In genomic region chr4:55823583-55823982, GRCm38 (mm10) we compare ENCODE assay signal across 20 mouse cellular contexts.
DNase-seq lines count a peak whose midpoint lies in the region; ATAC-seq and TF ChIP-seq lines count a peak whose summit lies in the region.
"Had no signal": no experiment of that assay in that cellular context is flagged by ENCODE, and none has a peak within 500 bp of the region (broad histone marks: within the 10 kb centered on the region; RNA-seq: fewer than 3 reads in every experiment).

No protein-coding gene starts in this region.

- H3K79me2 ChIP-seq in CH12.LX (replicated peaks; ENCODE audit: control insufficient read depth, extremely low read depth, insufficient read depth, poor library complexity, severe bottlenecking) (no peaks in the 10 kb centered on the region), macrophage (ENCODE audit: inconsistent target) (no peaks in the 10 kb centered on the region)

- H3K4me2 ChIP-seq in CH12.LX (ENCODE audit: insufficient read depth, low read depth, poor library complexity, severe bottlenecking): peak overlapping the region; percentile 42
- no peak overlapping the region for H3K4me2 ChIP-seq in hindbrain, embryonic 12.5 days (replicated peaks)
- H3K4me2 ChIP-seq: heart, embryonic 13.5 days; hindbrain, embryonic 15.5 days had no signal

- H3K9ac ChIP-seq in CH12.LX (ENCODE audit: insufficient read depth, low read depth): no peak overlapping the region
- H3K9ac ChIP-seq in hindbrain, embryonic 12.5 days: no peak overlapping the region
- H3K9ac ChIP-seq: forebrain, postnatal 0 days; heart, embryonic 13.5 days; hindbrain, embryonic 15.5 days had no signal

- no peak for TF ChIP-seq RAD21 in CH12.LX (IDR thresholded peaks at IDR 0.05; ENCODE audit: low read depth, low read length)

- H3K9me3 ChIP-seq in CH12.LX (replicated peaks; ENCODE audit: low read length): no peaks in the 10 kb centered on the region
- H3K9me3 ChIP-seq in hindbrain, embryonic 12.5 days (replicated peaks): no peaks in the 10 kb centered on the region
- H3K9me3 ChIP-seq: heart, embryonic 10.5 days; heart, embryonic 13.5 days; hindbrain, embryonic 15.5 days had no signal

- H3K27me3 ChIP-seq in CH12.LX (replicated peaks): no peaks in the 10 kb centered on the region
- no peaks in the 10 kb centered on the region for H3K27me3 ChIP-seq in hindbrain, embryonic 12.5 days
- H3K27me3 ChIP-seq: heart, embryonic 13.5 days; hindbrain, embryonic 15.5 days had no signal

- no peak for DNase-seq in CH12.LX (ENCODE audit: extremely low read depth)
- no peak for DNase-seq in right cerebral cortex, adult 2 months (ENCODE audit: low spot score in 2 of 2)
- DNase-seq: adrenal gland, adult 2 months; cerebellum, adult 11 months; cerebellum, adult 2 months; cerebellum, postnatal 10 days; cerebellum, postnatal 36 days; forebrain, postnatal 0 days; heart, postnatal 4 days had no signal

- no peak for TF ChIP-seq EP300 in CH12.LX (IDR thresholded peaks at IDR 0.05; ENCODE audit: low read length)

- H3K36me3 ChIP-seq in CH12.LX (replicated peaks in 1 of 2; ENCODE audit: control insufficient read depth in 1 of 2, insufficient read depth in 1 of 2, low read length in 1 of 2) (no peaks in the 10 kb centered on the region), macrophage (ENCODE audit: inconsistent target) (no peaks in the 10 kb centered on the region)
- H3K36me3 ChIP-seq in hindbrain, embryonic 12.5 days: no peaks in the 10 kb centered on the region
- H3K36me3 ChIP-seq: G1E; heart, embryonic 10.5 days; heart, embryonic 13.5 days; hindbrain, embryonic 15.5 days had no signal

- no peak overlapping the region for H3K27ac ChIP-seq in CH12.LX (ENCODE audit: insufficient read depth, low read depth)
- H3K27ac ChIP-seq in bone marrow macrophage, adult 2 months (ENCODE audit: insufficient read depth, low read depth, low read length): peak overlapping the region; percentile 65
- H3K27ac ChIP-seq in macrophage: peak overlapping the region; percentile 34
- no peak overlapping the region for H3K27ac ChIP-seq in hindbrain, embryonic 12.5 days
- H3K27ac ChIP-seq: heart, adult 2 months; heart, embryonic 10.5 days; heart, embryonic 13.5 days; hindbrain, embryonic 15.5 days had no signal

- in situ Hi-C loops in CH12.LX (cut with MboI; ENCODE audit: low pct_ligation_motif_present, low pct_unique_long_range_greater_than_20kb, low sequenced_read_pairs): loop anchor here (10.0 kb wide), 1 partner anchor 289 kb away; the partner anchor contains the start of gene Klf4

- ATAC-seq in erythroid progenitor cell, adult 5-6 weeks (replicated peaks; ENCODE audit: low FRiP score, poor library complexity, severe bottlenecking): no peak
- no peak for ATAC-seq in hindbrain, embryonic 12.5 days (ENCODE audit: low FRiP score)
- ATAC-seq: forebrain, embryonic 14.5 days; forebrain, postnatal 0 days; intestine, postnatal 0 days had no signal

- WGBS in macrophage (ENCODE audit: missing documents): 0% methylated on average over 1 of the region's 1 CpGs
- 83% methylated on average over 1 of the region's 1 CpGs for WGBS in hindbrain, embryonic 12.5 days

- no peak overlapping the region for H3K4me3 ChIP-seq in CH12.LX (replicated peaks in 1 of 3; ENCODE audit: low read depth in 2 of 3, low read length in 2 of 3, poor library complexity in 1 of 3)
- H3K4me3 ChIP-seq in bone marrow macrophage, adult 2 months (ENCODE audit: insufficient read depth, low read length): no peak overlapping the region
- H3K4me3 ChIP-seq in macrophage (ENCODE audit: inconsistent target): no peak overlapping the region
- H3K4me3 ChIP-seq in hindbrain, embryonic 12.5 days: no peak overlapping the region
- H3K4me3 ChIP-seq: heart, adult 2 months; heart, embryonic 10.5 days; heart, embryonic 13.5 days; hindbrain, embryonic 15.5 days had no signal

- no peak for TF ChIP-seq CTCF in CH12.LX (conservative IDR thresholded peaks at IDR 0.05 in 1 of 2, IDR thresholded peaks at IDR 0.05 in 1 of 2; ENCODE audit: low read depth in 2 of 2, low read length in 2 of 2)
- no peak for TF ChIP-seq CTCF in bone marrow macrophage, adult 2 months (IDR thresholded peaks at IDR 0.05; ENCODE audit: low read depth, low read length)

- dilution Hi-C loops in CH12.LX (cut with MboI; ENCODE audit: extremely low pct_ligation_motif_present, extremely low pct_unique_long_range_greater_than_20kb, low sequenced_read_pairs): no loop called here

- peaks cover 18 to 26% of the 10 kb centered on the region in 2 experiments for H3K4me1 ChIP-seq in CH12.LX (ENCODE audit: control insufficient read depth in 1 of 2, insufficient read depth in 2 of 2)
- H3K4me1 ChIP-seq in bone marrow macrophage, adult 2 months (ENCODE audit: control insufficient read depth, insufficient read depth, low read length): peaks cover 19% of the 10 kb centered on the region
- no peaks in the 10 kb centered on the region for H3K4me1 ChIP-seq in hindbrain, embryonic 12.5 days
- H3K4me1 ChIP-seq: hindbrain, embryonic 15.5 days had no signal

- no peak for TF ChIP-seq POLR2A in CH12.LX (IDR thresholded peaks at IDR 0.05; ENCODE audit: low read depth, low read length)
- no peak for TF ChIP-seq POLR2A in bone marrow macrophage, adult 2 months (IDR thresholded peaks at IDR 0.05; ENCODE audit: borderline replicate concordance, low read depth, low read length)

TF ChIP-seq in CH12.LX, 34 proteins besides CTCF, POLR2A, EP300 and RAD21:
- TF ChIP-seq IRF4 (IDR thresholded peaks at IDR 0.05; ENCODE audit: low read depth, low read length) (no peak), JUN (IDR thresholded peaks at IDR 0.05; ENCODE audit: insufficient read depth, low read depth, low read length) (no peak), ZKSCAN1 (IDR thresholded peaks at IDR 0.05; ENCODE audit: borderline replicate concordance, low read depth, low read length) (no peak), MAZ (IDR thresholded peaks at IDR 0.05; ENCODE audit: low read depth, low read length) (no peak), MXI1 (IDR thresholded peaks at IDR 0.05; ENCODE audit: low read depth, low read length) (no peak), GABPA (IDR thresholded peaks at IDR 0.05; ENCODE audit: insufficient replicate concordance, low read depth, low read length) (no peak), CHD1 (IDR thresholded peaks at IDR 0.05; ENCODE audit: low read depth, low read length) (no peak), MYC (IDR thresholded peaks at IDR 0.05; ENCODE audit: low read depth, low read length) (no peak), BHLHE40 (IDR thresholded peaks at IDR 0.05; ENCODE audit: low read depth, low read length) (no peak), PAX5 (IDR thresholded peaks at IDR 0.05; ENCODE audit: low read length) (no peak), NELFE (IDR thresholded peaks at IDR 0.05; ENCODE audit: low read depth, low read length) (no peak), NRF1 (IDR thresholded peaks at IDR 0.05; ENCODE audit: low read depth, low read length) (no peak), RCOR1 (conservative IDR thresholded peaks at IDR 0.05; ENCODE audit: low read depth, low read length) (no peak), JUND (conservative IDR thresholded peaks at IDR 0.05; ENCODE audit: low read depth, low read length) (no peak), MAFK (IDR thresholded peaks at IDR 0.05; ENCODE audit: insufficient replicate concordance, low read length) (no peak), USF2 (conservative IDR thresholded peaks at IDR 0.05; ENCODE audit: low read depth, low read length) (no peak), KAT2A (IDR thresholded peaks at IDR 0.05; ENCODE audit: insufficient replicate concordance, low read length) (no peak), ETS1 (conservative IDR thresholded peaks at IDR 0.05; ENCODE audit: low read depth, low read length) (no peak), TCF12 (IDR thresholded peaks at IDR 0.05; ENCODE audit: low read depth, low read length) (no peak), ELF1 (IDR thresholded peaks at IDR 0.05; ENCODE audit: low read depth, low read length) (no peak)

Comparison
In these comparisons a context has a peak if more than half of its experiments do, and no peak if none do; other contexts are left out.
1. H3K27ac ChIP-seq: peak in bone marrow macrophage, adult 2 months (single experiment) and macrophage (single experiment); none in CH12.LX (single experiment) and hindbrain, embryonic 12.5 days (single experiment).